Mouse (Mus musculus): Measurements from ENCODE around the gene Elmo2.

GRCm38 (mm10) chr2:165316837-165317473 is 9.3 kb downstream of the Elmo2 start:
- TF ChIP-seq POLR2AphosphoS2 (IDR thresholded peaks at IDR 0.05; ENCODE audit: insufficient read length, low read depth) (no peak), USF1 (IDR thresholded peaks at IDR 0.05; ENCODE audit: low read depth) (no peak), POLR2A (IDR thresholded peaks at IDR 0.05; ENCODE audit: insufficient read length, low read depth) (no peak), MAX (IDR thresholded peaks at IDR 0.05; ENCODE audit: low read depth) (no peak)

All from myocyte (in vitro differentiated cells).